ENCODE assay signal across 1 mouse cellular context in the genomic region with DNA sequence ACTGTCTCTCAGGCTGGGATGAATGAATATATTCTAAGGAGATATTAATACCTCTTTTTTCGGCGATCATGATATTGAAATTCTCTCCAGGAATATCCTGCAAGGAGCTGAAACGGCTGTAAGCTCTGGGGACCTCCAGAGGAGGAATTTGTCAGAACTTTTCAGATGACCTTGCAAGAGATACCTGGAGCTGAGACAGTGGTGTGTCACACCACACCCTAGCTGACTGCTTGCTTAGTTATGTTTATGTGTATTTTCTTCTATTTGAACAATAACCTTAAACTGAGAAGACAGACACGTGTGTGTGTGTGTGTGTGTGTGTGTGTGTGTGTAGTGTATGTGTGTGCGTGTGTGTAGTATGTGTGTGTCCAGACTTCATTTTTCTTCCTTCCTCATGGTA.
TF ChIP-seq lines count a peak whose summit lies in the region.

No protein-coding gene starts in this region.

TF ChIP-seq in MEL, 35 proteins besides CTCF, POLR2A, EP300 and RAD21 (continued from another document):
- TF ChIP-seq CHD2 (IDR thresholded peaks at IDR 0.05; ENCODE audit: low read length) (no peak), MAZ (IDR thresholded peaks at IDR 0.05; ENCODE audit: low read depth, low read length) (no peak)
